Mouse (Mus musculus): Measurements from ENCODE around the gene Ankfy1. TPM values are rescaled to one million over a fixed set of nuclear protein-coding genes. Genes with fewer than 3 reads are reported as not detected.

Ankfy1 gene
- 70.8 and 80.0 TPM in 2 replicates for total RNA-seq (2023)

DNA sequence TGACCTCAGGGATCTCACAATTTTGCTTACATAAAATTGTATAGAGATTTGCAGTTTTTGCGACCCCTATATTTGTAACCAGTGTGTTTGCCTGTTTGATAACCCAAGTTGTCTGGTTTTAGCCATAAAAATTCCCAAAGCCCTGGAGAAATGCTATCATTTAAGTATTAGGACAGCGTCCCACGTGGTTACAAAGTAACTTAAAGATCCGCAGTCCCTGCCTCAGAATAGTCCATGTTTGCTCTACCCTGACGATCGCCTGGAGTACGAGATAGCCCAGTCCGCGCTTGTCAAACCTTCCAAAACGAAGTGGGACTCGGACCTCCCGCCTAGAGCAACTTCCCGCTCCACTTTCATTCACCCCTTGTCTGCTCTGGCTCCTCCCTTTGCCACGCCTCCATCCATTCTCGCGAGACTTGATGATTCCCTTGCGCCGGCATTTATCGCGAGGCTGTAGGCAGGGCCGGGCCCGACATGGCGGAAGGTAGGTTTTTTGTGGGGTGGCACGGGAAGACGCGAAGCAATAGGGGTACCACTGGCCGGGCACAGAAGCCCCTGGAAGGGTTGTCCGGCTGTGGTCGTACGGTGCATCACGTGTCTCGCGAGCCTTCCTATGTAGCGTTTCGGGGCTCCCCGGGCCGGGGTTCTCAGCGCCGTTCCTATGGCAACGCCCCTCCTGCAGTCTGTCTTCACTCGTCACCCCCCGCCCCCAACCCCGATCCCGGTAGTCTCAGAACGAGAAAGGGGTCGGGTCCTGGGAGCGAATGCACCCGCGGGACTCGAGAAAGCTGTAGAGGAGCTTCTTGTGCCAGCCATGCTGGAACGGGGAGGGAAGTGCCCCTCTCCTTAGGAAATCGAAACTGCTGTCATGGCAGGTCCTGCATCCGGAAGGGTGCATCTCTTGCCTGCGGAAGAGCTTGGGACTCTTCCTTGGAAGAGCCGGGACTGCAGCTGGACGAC, at the start of gene Ankfy1:
Gene Ankfy1 (plus strand): TSS at position 456 of the 960 bp plus-strand sequence.

DNA sequence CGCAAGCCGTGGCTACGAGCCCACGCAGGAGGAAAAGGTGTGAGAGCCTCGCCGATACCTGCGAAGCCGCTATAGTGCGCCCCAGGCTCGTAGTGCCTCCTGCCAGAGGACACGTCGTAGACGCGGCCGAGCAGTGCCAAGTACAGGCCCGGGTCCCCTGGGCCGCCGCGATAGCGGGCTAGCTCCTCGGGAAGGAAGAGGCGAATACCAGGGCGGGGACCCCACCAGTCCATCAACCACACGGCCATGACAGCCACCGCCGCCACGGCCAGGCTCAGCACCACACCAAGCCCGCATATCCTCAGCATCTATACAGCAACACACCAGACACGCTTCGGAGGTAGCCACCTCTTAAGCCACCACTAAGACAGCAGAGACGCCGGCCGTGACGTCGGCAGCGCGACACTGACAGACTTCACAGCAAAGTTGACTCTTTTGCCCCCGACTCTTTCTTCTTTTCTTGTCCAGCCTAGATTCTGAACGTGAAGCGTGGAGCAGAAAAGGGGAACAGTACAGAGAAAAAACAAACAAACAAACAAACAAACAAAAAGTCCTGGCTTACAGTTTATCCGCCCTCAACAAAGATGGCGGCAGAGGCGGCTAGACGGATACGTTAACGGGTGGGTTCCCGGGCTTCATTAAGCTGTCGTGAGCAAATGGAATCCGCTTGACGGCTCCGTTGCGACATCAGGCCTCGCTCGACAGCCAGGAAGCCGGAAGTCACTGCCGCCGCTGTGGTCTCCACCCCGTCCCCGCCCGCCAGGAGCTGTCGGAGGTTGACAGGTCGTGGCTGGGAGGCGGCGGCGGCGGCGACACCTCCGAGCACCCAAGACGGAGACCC, 105.9 kb downstream of the Ankfy1 start, which contains the start of the genes Cyb5d2 and Zzef1:
Gene Cyb5d2 (minus strand): TSS at position 688 of the 841 bp plus-strand sequence.
Gene Zzef1 (plus strand): TSS at position 772 of the 841 bp plus-strand sequence.

Other genes with a start within 250 kb of the Ankfy1 start
- gene Mybbp1a, start 248.7 kb upstream of the Ankfy1 start, total RNA-seq (2023): 24.0 and 31.3 TPM in 2 replicates
- 0.86 and 1.6 TPM in 2 replicates for gene Spns2, start 200.1 kb upstream of the Ankfy1 start, total RNA-seq (2023)
- 6.5 and 7.8 TPM in 2 replicates for gene Spns3, start 139.5 kb upstream of the Ankfy1 start, total RNA-seq (2023)
- gene Ube2g1, start 82.7 kb upstream of the Ankfy1 start, total RNA-seq (2023): 15.4 and 24.0 TPM in 2 replicates
- gene Cyb5d2, start 106.1 kb downstream of the Ankfy1 start, total RNA-seq (2023): 5.8 and 11.4 TPM in 2 replicates
- 68.5 and 102 TPM in 2 replicates for gene Zzef1, start 106.2 kb downstream of the Ankfy1 start, total RNA-seq (2023)